Mouse (Mus musculus) frontal cortex, adult 2 months (tissue): ENCODE data around the gene Ica1. TPM values are rescaled to one million over a fixed set of nuclear protein-coding genes. Genes with fewer than 3 reads are reported as not detected.

Experiments used
- DNase-seq, 2 experiments: peaks; one replicate each; pipeline ENCODE4 v3.0.0; 2022; ENCODE audit warnings: low spot score in 1 of 2; ENCODE audit errors: extremely low spot score in 1 of 2
- polyA plus RNA-seq: library from polyadenylated mRNA; depleted of rRNA; stranded (reverse); fragments of >200 nt; gene quantifications from 2 replicates; pipeline ENCODE4 v1.2.3, GENCODE M21; 2012

Gene Ica1
- polyA plus RNA-seq, 1 experiment = 40.2 TPM

- no peak for DNase-seq
Observed at GRCm38 (mm10) chr6:8744886-8745285, 33.4 kb downstream of the Ica1 start.

DNA sequence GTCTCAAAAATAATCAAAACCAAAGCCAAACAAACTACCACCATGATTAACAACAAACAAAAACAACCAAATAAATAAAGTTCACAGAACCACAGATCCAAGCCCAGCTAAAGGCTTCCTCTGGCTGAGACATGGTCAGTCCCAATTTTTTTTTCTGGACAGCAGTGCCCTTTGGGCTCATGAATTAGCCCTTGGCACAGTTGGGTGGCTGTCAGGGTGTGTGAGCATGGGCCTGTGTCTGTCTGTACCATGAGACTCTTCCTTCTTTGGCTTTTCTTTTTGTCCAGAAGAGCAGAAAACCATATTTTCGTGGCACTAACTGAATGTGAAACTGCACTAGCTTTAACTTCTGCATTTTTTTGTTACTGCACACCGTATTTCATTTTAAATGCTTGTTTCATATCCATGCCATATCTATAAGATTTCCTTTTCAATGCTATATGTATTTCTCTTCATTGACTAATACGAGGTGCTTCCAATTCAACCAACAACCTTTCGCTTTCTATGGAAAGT is 34.0 kb downstream of the Ica1 start:
- DNase-seq = no peak

DNA sequence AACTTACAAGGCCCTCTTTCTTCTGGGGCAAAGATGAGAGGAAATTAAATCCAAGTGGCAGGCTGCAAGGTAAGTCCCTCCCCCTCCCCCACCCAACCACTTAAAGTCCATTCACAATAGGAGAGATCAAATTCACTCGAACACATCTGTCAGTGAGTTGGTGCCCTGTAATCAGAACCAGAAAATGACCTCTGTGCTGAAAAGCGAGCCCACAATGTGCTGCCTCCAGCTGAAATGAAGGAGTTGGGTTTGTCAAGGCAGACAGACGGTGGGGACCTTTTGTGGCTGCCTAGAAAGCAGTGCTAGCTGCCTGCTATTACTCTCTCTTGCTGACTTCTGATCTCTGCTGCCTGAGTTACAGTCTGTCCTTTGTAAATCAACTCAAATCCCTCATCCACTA is 35.8 kb downstream of the Ica1 start:
- DNase-seq = no peak

GRCm38 (mm10) chr6:8741659-8742058 is 36.6 kb downstream of the Ica1 start:
- DNase-seq = no peak

GRCm38 (mm10) chr6:8740092-8740491 is 38.2 kb downstream of the Ica1 start:
- DNase-seq = no peak

DNA sequence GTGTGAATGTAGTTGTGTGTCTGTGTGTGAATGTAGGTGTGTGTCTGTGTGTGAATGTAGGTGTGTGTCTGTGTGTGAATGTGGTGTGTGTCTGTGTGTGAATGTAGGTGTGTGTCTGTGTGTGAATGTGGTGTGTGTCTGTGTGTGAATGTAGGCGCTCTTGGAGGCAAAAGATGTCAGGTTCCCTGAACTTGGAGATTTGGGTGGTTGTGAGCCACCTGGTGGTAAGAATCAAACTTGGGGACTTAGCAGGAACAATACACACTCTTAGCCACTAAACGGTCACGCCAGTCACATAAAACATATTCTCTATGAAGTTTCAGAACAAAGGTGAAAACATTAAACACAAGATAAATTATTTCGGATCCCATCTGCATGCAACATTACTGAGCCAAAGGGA is 39.9 kb downstream of the Ica1 start:
- DNase-seq = peak in 1 of 2 experiments; percentile 44

DNA sequence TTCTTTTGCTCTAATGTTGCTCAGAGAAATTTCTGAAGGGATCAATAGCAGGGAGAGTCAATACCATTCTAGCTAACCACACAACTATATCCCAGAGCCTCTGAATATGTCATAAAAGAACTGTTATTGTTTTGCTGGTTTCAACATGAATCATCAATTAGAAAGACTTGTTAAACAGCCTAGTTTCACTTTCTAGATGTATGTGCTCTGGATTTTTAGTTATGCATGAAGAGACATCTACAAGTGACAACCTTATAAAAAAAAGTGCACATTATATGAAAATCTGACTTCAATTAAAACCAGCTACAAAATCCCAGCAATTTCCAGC is 41.8 kb downstream of the Ica1 start:
- DNase-seq = no peak

DNA sequence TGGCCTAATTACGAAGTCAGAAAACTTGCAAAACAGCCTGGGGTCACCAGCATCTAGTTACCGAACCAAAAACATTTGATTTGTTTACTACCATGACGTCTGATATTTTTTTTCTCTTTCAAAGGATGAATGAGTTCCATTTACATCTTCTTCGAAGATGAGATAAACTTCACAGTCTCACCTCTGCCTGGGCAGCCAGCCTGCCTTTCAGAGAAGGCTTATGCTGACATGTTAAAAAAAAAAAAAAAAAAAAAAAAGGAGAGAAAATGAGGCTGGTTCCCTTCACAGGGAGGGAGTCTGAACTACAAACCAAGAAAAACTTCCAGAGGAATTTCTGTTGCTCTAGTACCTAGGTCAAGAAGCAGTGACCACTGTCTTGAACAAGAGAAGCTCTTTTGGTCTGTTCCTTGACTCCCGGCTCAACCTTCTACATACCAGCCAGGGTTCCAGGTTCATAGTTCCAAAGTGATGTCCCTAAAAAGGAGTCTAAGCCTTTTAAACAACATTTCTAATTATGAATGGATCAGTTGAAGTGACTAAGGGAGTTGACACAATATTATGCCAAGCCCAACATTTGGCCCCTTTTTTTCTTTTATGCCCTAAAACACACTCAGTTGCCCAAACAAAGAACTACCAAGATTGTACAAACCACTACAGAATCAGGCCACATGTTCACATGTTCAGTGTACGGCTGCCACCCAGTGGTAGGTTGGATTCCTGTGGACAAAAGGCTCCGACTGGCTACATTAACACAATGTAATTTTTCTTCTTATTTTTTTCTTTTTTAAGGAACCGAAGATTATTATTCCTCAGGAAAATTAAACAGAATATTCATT is 42.4 kb downstream of the Ica1 start:
- DNase-seq = peak; percentile 42 to 86

DNA sequence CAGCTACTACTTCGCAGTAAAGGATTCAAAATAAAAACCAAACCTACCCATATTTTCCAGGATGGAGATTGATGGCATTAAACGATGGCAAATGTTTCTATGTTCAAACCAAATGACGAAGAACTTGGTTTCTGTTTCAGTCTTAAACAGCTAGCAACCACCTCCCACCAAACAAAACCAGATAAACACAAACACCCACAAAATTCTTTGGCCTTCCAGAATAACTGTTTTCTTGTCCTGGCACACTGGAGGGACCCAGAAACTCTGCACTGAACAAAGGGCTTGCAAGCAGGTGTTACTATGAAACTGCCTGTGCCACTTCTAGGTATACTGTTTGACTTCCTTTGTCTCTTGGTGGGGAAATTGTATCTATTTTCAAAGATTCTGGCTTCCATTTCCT is 43.2 kb downstream of the Ica1 start:
- DNase-seq = no peak

GRCm38 (mm10) chr6:8732492-8732891 is 45.8 kb downstream of the Ica1 start:
- DNase-seq = no peak

DNA sequence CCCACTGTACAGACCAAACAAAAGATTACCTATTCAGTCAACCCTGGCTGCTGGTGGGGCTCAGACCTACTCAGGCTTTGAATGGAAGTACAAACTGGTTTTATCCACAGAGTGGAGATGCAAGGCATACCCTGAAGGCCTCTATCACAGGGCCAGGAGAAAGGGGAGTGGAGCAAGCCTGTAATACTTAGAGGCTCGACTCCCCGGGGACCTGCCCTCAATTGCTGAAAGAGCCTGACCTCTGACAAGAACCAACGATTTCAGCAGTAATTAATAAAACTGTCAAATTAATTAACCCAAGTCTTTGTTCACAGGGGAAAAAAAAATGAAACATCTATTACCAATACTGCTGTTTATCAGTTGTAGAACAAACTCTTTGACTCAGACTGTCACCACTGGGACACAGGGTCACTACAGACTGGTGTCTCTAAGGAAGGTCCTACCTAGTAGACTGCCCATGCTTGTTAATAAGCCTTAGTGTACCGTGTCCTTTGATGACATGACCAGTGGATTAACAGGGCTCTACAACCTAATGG is 46.6 kb downstream of the Ica1 start:
- DNase-seq = no peak

GRCm38 (mm10) chr6:8730433-8730832 is 47.9 kb downstream of the Ica1 start:
- no peak for DNase-seq

GRCm38 (mm10) chr6:8727806-8728205 is 50.5 kb downstream of the Ica1 start:
- DNase-seq = no peak

GRCm38 (mm10) chr6:8725610-8726009 is 52.7 kb downstream of the Ica1 start:
- no peak for DNase-seq

DNA sequence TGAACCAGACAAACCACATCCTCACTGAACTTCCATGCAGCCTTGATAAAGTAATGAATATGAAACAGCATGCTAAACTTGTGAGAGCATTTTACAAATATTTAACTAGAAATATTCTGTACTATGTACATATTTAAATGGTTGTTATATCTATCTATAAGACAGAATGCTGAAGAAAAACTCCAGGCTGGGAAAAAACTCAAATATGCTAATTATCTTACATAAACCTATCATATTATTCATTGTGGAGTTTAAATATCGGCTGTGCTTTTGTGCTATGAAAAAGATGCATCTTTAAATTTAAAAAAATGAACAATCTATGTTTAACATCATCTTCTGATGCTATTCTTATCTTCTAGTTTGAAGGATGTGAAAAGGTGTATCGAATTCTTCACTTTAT is 58.6 kb downstream of the Ica1 start:
- DNase-seq = peak in 1 of 2 experiments; percentile 52

DNA sequence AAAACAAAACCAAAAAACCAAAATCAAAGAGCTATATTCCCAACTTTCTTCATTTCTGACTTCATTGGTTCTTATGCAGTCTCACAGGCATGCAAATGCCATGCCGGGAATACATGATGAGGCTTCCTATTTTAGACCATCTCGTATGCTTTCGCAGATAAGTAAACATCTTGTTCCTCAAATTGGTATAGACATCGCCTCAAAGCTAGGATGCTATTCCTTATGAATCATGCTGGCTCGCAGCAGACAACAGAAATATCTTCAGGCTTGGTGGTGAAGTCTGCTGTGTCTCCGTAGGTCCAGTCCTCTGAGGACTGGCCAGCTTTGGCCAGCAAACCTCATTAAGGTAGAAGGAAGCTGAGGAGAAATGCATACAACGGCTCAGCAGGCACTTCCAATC is 60.3 kb downstream of the Ica1 start:
- DNase-seq = peak in 1 of 2 experiments; percentile 35

DNA sequence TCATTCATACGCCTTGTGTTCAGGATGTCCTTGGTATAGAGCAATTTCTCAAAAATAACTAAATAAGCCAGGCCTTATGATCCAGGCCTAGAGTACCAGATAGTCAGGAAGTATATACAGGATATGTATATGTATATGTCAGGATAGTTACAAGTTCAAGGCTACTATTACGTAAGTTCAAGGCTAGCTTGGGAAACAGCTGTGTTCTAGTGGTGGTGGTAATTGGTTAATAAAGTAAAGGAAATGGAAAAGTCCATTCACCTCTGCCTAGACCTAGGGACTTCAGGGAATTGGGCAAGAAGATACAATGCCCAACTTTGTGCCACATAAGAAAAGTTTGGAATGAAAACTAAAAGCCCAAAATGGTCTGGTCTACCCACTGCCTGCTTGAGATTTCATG is 61.7 kb downstream of the Ica1 start:
- no peak for DNase-seq

GRCm38 (mm10) chr6:8711246-8711645 is 67.0 kb downstream of the Ica1 start:
- DNase-seq = no peak

GRCm38 (mm10) chr6:8694636-8695514 is 83.4 kb downstream of the Ica1 start:
- DNase-seq = peak in 1 of 2 experiments; percentile 71

DNA sequence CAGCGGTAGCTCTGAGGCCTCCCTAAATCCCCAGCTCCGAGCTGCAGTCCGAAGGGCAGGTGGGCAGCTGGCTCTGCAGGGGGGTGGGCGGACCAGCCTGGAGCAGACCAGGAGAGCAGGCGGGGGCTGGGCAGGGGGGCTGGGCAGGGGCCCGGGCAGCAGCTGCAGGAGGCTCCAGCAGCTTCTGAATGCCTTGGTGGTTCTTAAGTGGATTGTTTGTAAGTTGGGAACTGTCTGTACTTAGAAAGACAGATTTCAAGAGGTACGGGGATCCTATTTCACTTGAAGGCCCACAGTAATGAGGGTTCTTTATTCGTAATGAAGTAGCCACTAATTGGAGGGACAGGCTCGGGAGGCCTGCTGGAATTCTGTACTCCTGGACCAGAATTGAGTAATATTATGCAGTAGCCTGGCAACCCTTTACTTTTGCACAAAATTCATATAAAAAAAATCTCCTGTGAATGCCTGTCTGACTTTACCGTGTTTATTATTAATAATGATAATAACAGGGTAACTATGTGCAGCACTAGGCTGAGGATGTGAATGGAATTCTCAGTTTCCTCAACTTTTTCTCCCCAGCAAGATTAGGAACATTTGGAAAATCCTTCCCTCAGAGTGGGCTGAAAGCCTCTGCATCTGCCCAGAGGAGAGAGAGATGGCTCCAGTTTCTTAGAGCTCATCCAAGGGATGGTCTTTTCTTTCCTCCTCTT is 84.2 kb downstream of the Ica1 start:
- no peak for DNase-seq
